Mouse (Mus musculus) adrenal gland, postnatal 36 days (tissue): ENCODE measurements at regions not wholly inside any gene's neighbourhood (a gene's known extent, or its start where the extent isn't known, plus 50 kb on each side); places are given as distances from the start of the nearest gene placed in this dataset.
A peak's percentile ranks its signal among the peaks of the same experiment; 100 is the strongest.

Experiments used
- DNase-seq, 2 experiments: peaks; one replicate each; pipeline ENCODE4 v3.0.0; 2021; ENCODE audit warnings: mixed read lengths in 1 of 2

DNA sequence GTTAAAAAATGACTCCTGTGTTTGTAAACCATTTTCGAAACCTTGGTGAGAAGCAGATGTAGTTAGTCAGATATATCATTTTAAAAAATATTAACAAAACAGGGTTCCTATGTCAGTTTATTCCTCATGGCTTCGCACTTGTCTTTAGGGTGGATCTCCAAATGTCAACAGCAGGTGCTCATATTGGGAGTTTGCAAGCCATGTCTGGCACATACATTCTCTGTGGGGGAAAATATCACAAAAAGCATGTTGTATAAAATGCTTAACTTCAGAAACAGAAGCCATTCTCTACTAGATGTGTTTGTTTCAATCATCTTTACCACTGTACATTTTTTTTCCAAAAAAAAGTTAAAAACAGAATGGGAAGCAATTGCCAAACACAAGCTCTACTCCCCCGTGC is 534.7 kb upstream of the Zic4 start:
- DNase-seq = no peak

DNA sequence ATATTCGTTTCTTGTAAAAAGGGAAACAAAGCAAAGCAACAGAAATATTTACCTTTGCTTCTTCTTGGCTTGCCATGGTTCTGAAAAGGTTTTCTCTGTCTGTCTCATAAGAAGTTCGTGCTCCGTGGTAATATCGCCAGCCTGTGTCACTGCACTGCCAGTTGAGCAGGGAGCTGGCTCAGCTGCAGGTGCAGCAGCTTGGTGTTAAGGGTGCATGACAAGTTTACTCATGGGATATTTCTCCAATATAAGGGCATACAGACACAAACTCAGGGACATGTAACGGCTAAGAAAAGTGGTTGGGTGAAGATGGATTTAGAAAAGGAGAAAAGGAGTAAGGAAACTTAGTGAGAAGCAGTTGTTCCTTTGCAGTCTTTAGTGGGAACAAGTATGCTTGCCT is 533.5 kb upstream of the Zic4 start:
- DNase-seq = no peak

DNA sequence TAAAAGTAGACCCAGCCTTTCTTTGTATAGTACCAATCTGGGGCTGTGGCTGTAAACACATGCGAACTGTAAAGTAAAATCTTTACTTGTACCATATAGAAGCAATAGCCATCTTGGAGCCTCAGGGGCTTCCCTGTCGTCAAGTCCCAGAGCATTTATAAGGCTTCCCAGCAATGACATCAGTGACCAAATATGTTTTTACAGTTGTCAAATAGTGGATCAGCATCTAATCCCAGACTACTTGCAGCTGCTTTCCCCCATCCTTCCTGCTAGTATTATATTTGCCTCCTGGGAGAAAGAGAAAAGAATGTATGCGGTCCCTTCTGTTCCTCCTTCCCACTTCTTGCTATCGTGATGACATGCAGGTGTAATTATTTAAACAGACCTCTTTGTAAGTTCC is 531.5 kb upstream of the Zic4 start:
- no peak for DNase-seq

DNA sequence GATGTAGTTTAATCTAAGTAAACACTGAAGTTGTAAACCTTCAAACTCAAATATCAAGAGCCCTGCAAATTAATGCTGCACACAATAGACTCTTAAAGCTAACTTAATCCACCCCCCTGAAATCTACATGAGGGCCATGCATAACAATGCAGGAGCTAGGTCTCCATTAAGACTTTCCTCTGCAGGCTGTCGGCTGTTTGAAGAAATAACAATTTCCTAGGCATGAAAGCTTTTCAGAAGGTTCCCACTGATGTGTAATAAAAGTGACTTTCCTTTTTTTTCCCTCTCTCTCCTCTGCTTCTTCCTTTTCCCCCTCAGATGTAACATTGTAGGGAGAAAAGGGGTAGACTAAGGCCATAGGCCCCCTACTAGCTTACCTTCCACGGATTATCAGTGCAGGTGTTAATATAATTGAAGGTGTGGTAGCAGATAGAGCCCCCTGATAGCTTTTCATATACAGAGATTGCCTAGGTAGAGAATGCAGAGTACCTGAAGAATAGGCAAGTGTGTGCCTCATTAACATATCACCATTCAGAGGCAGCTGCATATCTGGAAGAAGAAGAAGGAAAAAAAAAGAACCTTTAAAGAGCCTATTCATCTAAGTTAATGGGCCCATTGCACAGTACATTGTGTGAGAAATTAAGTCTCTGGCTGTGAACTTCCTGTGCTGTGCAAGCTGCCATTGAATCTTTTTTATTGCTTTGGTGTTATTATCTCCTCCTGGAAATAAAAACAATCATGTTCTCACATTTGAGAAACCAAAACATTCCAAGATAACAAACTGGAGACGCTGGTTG is 528.3 kb upstream of the Zic4 start:
- no peak for DNase-seq

DNA sequence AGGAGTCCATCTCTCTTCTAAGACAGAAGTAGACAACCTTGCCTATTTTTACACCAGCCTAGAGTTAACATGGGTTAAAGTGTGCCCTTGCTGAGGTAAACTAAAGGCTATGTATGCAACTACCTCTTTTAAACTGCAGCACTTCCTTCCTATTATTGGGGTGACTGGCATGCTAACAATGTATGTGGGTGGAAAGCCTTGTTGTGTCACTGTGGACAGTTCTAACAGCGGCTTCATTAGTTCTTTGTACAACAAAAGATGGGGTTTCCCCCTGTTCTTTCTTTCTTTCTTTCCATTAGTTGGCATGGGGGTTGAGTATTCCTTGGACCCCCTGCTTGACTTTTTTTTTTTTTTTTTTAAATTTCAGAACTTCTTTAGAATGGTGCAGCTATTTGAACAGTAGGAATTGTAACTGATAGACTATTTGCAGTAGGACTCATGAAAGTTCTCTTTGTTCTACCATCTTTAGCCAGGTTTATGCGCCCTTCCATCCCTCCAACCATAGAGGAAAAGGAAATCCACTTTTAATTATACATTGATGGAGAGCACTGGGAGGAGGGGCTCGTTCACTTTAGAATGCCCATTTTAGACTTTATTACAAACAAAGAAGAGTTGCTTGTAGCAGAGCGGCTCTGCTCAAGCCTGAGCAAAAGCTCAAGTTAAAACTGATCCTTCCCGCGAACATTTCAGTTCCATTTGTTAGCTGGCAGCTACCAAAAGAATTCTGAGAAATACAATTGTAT is 523.9 kb upstream of the Zic4 start:
- no peak for DNase-seq

DNA sequence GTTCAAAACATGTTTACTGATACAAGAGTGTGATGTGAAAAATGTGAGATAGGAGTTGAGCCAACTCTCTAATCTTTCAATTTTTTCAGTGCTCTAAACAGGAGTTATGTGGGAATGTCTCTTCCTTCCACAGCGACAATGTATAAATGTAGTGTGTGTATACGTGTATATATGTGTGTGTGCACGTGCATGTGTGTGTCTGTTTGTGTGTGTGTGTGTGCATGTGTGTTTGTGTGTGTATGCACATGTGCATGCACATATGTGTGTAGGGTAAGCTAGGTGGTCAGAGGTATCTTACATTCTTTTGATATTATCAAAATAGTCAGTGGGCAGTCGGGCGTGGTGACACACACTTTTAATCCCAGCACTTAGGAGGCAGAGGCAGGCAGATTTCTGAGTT is 511.2 kb upstream of the Zic4 start:
- no peak for DNase-seq

DNA sequence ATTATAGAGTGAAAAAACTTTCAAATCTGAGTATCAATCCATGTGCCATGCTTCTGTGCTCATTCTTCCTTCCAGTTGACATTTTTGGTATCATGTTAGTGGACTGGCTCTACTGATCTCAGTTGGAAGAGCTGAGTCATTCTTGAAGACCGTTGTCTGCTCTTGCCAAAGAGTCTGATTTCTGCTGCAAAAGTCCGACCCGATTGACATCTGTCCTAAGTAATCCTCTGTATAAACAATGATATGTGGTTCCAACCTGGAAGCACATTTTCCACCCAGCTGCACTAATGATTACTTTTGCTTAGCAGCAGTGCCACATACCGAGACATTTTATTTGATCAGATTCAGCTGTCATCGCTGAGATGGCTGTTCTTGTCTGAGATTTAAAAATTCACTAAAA is 490.6 kb upstream of the Zic4 start:
- no peak for DNase-seq

DNA sequence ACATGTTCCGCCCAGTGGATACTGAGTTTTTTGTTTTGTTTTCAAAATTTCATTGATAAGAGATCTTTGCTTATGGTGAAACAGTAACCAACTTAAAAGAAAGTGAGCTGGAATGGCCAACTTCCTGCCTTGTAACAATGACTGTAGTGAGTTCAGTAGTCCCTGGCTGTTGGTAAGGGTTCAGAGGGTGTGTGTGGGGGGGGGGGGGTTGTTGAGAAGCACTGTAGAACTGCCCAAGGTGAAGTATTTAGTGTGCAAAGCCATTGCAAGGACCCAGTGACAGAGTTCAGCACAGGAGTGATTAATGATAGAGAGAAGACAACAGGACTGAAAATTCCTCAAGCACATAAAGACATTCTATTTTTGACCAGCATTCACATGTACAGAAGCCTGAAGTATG is 477.7 kb upstream of the Zic4 start:
- DNase-seq = no peak

DNA sequence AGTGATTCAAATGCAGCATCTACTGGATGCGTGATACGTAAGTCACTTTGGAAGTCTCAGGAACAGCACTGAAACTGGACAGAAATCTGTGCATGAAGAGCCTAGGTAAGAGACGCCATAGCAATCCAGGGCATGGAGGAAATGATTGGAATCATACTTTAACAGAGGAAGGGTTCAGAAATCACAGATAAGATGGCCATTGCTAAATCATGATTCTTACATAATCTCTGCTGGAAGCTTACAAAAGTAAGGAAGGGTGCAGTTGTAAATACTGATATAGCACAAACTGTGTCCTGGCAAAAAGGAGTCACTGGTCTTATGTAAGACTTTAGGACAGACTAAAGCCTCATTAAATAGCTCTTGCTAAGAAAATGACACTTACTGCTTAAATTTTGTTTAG is 474.8 kb upstream of the Zic4 start:
- DNase-seq = no peak

DNA sequence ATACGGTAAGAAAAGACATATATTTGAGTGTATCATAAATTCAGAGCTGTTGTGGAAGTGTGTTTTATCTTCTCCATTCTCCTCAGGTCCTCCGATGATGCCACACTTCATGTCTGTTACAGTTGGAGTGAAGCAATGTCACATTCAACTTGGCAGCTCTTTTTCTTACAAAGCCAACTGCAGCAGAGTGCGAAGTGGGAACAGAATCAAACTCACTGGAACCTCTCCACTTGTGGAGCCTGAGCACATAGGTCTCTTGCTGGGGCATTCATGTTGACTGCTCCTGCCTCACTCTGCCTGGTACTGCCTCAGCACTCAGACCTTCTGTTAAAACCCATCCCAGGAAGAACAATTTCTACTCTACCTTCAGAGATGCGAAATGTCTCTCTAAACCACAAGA is 471.4 kb upstream of the Zic4 start:
- DNase-seq = peak in 1 of 2 experiments; percentile 2

DNA sequence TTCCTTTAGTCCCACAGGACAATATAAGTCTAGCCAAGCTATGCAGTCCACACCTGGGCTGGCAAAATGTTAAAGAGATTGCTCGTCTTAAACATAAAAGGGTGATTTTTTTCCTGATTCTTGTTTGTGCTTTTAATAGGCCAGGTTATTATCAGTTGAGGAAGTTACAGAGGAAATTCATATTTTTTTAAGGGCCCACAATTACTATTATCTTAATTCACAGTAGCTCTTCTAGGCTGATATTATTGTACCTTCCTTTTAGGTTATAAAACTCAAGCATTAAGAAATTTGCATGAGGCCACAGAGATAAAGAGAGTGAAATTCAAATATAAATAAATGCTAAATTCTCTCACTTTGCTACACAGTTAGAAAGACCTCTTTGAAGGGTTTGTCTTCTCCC is 469.4 kb upstream of the Zic4 start:
- no peak for DNase-seq

DNA sequence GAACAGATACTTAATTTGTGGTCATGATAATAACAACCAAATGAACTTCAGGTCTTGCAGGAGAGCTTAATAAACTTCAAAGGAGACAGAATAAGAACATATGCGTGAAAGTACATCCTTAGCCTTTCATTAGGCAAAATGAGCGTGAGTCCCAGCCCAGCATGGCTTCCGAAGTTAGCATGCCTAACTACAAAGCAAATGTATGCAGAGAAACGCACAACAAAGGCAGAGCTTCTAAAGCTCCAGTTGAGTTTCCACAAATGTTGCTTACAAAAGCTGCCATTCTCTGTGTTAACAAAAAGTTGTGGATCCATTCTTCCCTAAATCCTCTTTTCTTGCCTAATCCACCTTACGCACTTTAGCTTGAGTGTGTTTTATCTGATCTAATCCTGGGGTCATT is 458.7 kb upstream of the Zic4 start:
- DNase-seq = no peak

DNA sequence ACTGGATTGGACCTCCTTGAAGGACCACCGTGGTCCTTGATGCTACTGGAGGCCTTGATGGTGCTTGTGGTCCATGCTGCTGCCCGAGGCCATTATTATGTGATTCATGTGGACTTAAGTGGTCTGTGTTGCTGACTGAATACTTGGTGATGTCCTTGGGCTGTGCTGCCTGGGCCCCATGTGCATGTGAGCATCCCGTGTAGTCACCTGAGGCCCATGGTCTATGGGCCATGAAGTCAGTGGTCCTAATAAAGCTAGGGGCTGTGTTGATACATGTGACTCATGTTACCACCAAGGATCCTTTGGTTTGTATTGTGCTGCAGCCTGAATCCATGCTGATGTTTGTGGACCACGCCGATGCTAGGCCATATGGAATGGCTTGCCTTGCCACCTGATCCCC is 456.1 kb upstream of the Zic4 start:
- DNase-seq = no peak

DNA sequence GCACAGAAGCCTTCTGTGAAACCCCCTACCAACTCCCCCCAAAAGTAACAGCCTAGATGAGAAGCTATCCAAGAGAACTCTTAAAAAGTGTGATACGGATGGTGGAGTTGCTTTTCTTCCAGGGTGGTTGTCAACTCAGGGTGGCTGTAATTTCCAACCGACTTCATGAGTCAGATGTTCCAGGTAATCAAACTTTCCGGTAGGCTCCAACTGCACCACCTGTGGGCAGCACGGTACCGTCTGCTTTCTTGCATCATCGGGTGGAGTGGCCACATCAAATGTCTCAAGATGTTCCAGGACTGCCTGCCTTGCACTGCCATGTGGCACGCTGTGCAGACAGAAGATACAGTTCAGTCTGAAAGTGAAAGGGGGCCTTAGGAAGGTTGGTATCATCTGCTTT is 455.5 kb upstream of the Zic4 start:
- DNase-seq = no peak

DNA sequence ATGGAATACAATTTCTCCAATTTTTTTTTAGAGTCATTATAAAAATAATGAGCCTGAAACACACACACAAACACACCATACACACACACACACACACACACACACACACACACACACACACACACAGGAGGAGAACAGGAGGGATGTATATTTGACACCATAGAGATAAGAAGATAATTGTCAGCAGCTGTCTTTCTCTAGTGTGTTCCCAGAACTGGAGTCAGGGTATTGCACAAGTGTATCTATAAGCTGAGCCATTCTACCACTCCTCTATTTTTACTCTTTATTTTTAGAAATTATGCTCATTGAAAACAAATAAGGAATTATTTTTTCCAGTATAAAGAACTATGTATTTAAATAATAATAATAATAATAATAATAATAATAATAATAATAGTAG is 407.6 kb upstream of the Zic4 start:
- DNase-seq = no peak

DNA sequence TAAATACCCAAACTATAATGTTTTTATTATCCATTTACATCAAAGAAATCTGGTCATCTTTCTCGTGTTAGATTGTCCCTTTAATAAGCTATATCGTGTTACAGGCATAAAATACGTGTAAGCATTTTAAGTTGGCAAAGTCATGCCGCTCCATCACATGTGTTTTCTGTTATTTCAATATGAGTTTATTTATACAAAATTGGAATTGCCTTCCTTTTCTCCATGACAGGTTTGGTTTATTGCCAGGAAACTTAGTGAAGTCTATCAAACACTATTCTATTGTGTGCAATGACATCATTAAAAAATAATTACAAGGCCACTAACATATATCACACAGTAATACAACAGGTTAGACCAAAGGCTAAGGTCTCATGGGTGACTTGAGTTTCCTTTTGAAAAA is 400.8 kb upstream of the Zic4 start:
- no peak for DNase-seq

DNA sequence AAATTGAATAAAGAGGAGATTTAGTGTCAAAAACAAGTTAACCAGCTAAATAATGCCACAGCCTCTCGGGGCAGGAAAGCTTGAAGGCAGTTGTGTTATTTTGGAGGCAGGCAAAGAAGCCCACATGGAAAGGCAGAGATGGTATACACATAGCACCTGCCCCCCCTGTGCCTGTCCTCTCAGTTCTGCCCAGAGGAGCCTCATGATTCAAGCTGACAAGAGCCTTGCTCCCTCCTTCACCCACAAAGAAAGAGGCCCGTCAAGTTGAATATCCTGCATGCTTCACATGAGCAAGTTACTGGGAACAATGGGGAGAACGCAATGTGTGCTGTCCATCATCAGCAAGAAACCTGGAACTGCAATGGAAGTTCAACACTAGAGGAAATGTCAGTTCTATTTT is 398.2 kb upstream of the Zic4 start:
- no peak for DNase-seq

DNA sequence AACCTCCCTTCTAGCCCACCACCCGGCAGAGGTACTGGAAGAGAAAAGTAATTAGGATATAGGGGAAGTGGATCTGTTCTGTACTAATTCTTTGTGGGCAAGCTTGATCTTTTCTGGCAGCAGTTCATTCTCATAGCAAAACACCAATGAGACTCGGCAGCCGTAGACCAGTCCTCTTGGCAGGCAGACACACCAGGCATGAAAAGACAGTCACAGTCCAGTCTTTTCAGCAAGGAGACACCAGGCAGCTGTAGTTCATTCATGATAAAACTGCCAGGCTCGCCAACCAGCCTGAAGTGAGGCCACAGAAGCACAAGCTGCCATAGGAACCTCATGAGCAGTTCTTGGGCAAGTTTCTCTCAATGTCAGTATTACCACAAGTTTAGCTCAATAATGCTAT is 383.5 kb upstream of the Zic4 start:
- DNase-seq = no peak

DNA sequence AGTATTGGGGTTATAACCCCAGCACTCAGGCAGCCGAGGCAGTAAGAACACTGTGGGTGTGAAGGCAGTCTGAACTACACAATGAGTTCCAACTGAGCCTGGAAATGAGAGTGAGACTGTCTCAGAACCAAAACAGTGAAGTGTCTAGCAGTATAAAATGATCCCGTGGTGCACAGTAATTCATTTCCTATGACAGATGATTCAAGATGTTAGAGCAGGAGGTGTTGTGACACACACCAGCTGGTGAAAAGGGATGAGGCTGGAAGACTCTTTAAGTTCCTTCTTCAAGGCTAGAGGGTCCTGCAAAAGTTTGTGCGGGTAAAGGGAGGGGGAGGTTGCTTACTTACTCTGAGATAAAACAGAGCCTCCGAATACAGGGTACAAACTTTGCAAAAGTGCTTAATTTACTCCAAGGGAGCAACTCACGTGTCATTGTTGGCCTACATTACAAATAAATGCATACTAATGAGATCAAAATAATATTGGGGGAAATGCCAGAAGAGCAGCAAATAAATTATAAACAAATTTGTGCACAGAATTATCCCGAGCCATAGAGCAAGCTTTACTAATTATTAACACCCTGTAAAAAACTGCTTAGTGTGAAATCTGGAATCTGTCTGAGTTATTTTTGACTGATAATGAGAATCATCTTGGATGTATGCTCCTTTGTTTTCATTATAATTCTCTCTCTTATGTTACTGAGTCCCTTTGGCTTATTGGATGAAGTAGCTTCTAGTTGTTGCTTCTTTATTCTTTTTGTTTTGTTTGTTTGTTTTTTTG is 382.0 kb upstream of the Zic4 start:
- no peak for DNase-seq

DNA sequence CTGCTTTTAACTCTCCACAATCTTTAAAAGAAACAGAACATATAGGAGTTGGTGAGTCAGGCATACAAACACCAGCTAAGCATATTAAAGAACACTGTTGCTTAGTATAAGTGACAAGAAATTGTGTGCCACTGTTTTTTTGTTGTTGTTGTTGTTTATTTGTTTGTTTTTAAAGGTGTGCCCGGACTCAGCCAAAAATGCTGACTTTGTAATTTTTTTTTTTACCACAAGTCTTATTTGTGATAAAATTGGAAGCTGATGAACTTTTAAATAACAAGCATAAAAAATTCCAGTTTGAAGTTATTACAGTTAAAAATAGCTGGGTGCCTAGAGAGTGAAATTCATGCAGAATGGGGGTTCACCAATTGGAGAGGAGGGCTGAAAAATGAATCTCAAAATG is 363.0 kb upstream of the Zic4 start:
- DNase-seq = no peak

DNA sequence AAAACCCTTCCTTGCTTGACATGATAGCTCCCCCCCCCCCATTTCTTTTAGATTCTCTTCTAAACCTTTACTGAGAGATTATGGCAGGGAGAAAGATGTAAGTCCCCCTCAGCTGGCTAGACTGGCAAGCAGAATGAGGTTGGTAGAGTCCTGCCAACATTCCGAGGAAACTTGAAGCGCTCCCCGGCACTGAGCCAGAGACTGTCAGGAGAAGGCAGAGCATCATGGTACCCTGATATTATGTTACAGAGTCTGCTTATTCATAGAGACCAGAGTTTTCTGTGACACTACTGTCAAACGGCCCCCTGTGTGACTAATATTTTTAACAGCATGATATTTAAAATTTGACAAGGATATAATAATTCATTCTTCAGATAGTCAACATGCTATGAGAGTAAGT is 358.0 kb upstream of the Zic4 start:
- DNase-seq = no peak

DNA sequence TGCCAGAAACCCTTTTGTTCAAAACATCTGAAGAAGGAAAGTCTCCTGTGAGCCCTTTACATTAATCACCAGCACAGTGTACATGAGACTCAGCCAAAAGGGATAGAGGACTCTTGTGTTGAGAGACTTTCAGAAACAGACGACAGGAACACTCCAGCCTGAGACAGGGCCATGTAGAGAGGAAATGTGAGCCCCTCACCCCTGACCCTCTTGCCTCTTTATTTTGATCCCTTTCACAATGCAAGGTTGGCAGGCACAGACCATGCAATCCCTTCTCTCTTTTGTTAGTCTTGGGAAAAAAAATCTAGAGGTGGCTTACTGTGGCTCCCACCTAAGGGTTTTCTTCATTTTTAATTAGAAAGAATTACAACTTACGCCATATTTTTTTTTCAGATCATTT is 321.7 kb upstream of the Zic4 start:
- DNase-seq = no peak

DNA sequence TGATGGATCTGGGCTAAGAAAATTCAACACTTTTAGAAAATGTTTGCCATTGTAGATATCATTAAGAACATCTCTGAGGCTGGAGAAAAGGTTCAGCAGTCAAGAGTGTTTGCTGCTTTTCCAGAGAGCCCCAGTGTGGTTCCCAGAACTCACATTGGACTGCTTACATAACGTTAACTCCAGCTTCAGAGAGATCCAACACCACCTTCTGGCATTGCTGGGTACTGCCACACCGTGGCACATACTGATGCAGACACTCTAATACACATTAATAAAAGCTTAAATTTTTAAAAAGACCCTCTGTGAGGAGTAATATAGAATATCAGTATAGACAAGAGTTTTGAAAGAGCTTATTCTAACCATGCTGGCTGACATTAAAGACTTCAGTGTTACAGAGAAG is 313.6 kb upstream of the Zic4 start:
- no peak for DNase-seq
